Mouse (Mus musculus) mouse embryonic stem cell (cell line): ENCODE results near the gene Kcnq1.

Source experiments
- in situ Hi-C, 2 experiments: fragments of 300-500 bp; cut with MboI; formaldehyde crosslinking; loops; 1 replicate in 1 of 2; 3 replicates in 1 of 2; pipeline ENCODE4 v1.14.3; 2019 to 2020; ENCODE audit warnings: low sequenced_read_pairs in 2 of 2, low pct_unique_long_range_greater_than_20kb in 1 of 2, mixed read lengths in 1 of 2; ENCODE audit not compliant: unreplicated experiment in 1 of 2

Gene Kcnq1

GRCm38 (mm10) chr7:143407931-143408501, 301.9 kb downstream of the Kcnq1 start:
- in situ Hi-C loops, result no loop called here

GRCm38 (mm10) chr7:143408615-143409021, 302.5 kb downstream of the Kcnq1 start:
- in situ Hi-C loops, result no loop called here

- in situ Hi-C loops, result no loop called here
These were observed 306.4 kb downstream of the Kcnq1 start for GRCm38 (mm10) chr7:143412606-143413005.

- in situ Hi-C loops, result no loop called here
These were observed 308.9 kb downstream of the Kcnq1 start for GRCm38 (mm10) chr7:143415070-143415469.

GRCm38 (mm10) chr7:143416406-143416805, 310.2 kb downstream of the Kcnq1 start:
- in situ Hi-C loops, result no loop called here

- in situ Hi-C loops, result no loop called here
These were observed 311.7 kb downstream of the Kcnq1 start for GRCm38 (mm10) chr7:143417875-143418274.

- in situ Hi-C loops, result no loop called here
These were observed 313.5 kb downstream of the Kcnq1 start for GRCm38 (mm10) chr7:143419585-143420160.

GRCm38 (mm10) chr7:143428142-143428813, 322.1 kb downstream of the Kcnq1 start:
- in situ Hi-C loops, result loop anchor here in 1 of 2 experiments (25.0 kb wide), 1 partner anchor 541 kb away; no protein-coding TSS in a partner anchor

GRCm38 (mm10) chr7:143428814-143429499, 322.8 kb downstream of the Kcnq1 start:
- in situ Hi-C loops, result loop anchor here in 1 of 2 experiments (25.0 kb wide), 1 partner anchor 542 kb away; no protein-coding TSS in a partner anchor

GRCm38 (mm10) chr7:143432631-143433030, 326.5 kb downstream of the Kcnq1 start:
- in situ Hi-C loops, result loop anchor here in 1 of 2 experiments (25.0 kb wide), 1 partner anchor 545 kb away; no protein-coding TSS in a partner anchor

- in situ Hi-C loops, result loop anchor here in 1 of 2 experiments (25.0 kb wide), 1 partner anchor 546 kb away; no protein-coding TSS in a partner anchor
These were observed 327.2 kb downstream of the Kcnq1 start for GRCm38 (mm10) chr7:143433331-143433730.

- in situ Hi-C loops, result loop anchor here in 1 of 2 experiments (25.0 kb wide), 1 partner anchor 550 kb away; no protein-coding TSS in a partner anchor
These were observed 331.2 kb downstream of the Kcnq1 start for GRCm38 (mm10) chr7:143437231-143437893.

- in situ Hi-C loops, result loop anchor here in 1 of 2 experiments (25.0 kb wide), 1 partner anchor 551 kb away; no protein-coding TSS in a partner anchor
These were observed 331.9 kb downstream of the Kcnq1 start for GRCm38 (mm10) chr7:143437894-143438581.

GRCm38 (mm10) chr7:143438965-143439364, 332.8 kb downstream of the Kcnq1 start:
- in situ Hi-C loops, result loop anchor here in 1 of 2 experiments (25.0 kb wide), 1 partner anchor 552 kb away; no protein-coding TSS in a partner anchor

- in situ Hi-C loops, result loop anchor here in 1 of 2 experiments (25.0 kb wide), 1 partner anchor 557 kb away; no protein-coding TSS in a partner anchor
These were observed 338.4 kb downstream of the Kcnq1 start for GRCm38 (mm10) chr7:143444580-143444954.

- in situ Hi-C loops, result loop anchor here in 1 of 2 experiments (25.0 kb wide), 1 partner anchor 558 kb away; no protein-coding TSS in a partner anchor
These were observed 338.9 kb downstream of the Kcnq1 start for GRCm38 (mm10) chr7:143444955-143445648.
